Mouse (Mus musculus): Measurements from ENCODE around the gene Bin2. TPM values are rescaled to one million over a fixed set of nuclear protein-coding genes. Genes with fewer than 3 reads are reported as not detected.

Bin2 gene
- total and polyA plus RNA-seq, 3 experiments = 51.4 to 89.9 (median 64.8) TPM

GRCm38 (mm10) chr15:100655201-100655600 lies 14.2 kb downstream of the Bin2 start:
- Histone ChIP-seq H3K36me3 (replicated peaks in 1 of 2; ENCODE audit: control insufficient read depth in 1 of 2, insufficient read depth in 1 of 2, low read length in 1 of 2) (peaks cover 84 to 88% of the 10 kb centered on the region in 2 experiments), H3K9me3 (replicated peaks; ENCODE audit: low read length) (no peaks in the 10 kb centered on the region), H3K79me2 (replicated peaks; ENCODE audit: control insufficient read depth, extremely low read depth, insufficient read depth, poor library complexity, severe bottlenecking) (no peaks in the 10 kb centered on the region), H3K4me3 (replicated peaks in 1 of 3; ENCODE audit: low read depth in 2 of 3, low read length in 2 of 3, poor library complexity in 1 of 3) (no peak overlapping the region), H3K27me3 (replicated peaks) (no peaks in the 10 kb centered on the region), H3K9ac (ENCODE audit: insufficient read depth, low read depth) (no peak overlapping the region), H3K27ac (ENCODE audit: insufficient read depth, low read depth) (no peak overlapping the region), H3K4me2 (ENCODE audit: insufficient read depth, low read depth, poor library complexity, severe bottlenecking) (no peak overlapping the region), H3K4me1 (ENCODE audit: control insufficient read depth in 1 of 2, insufficient read depth in 2 of 2) (peaks cover 0 to 2% of the 10 kb centered on the region in 2 experiments; a peak in 2 of 4 replicates)
- in situ Hi-C loops (cut with MboI; ENCODE audit: low pct_ligation_motif_present, low pct_unique_long_range_greater_than_20kb, low sequenced_read_pairs) (no loop called here), dilution Hi-C loops (cut with MboI; ENCODE audit: extremely low pct_ligation_motif_present, extremely low pct_unique_long_range_greater_than_20kb, low sequenced_read_pairs) (no loop called here)
- DNase-seq (ENCODE audit: extremely low read depth) = no peak
- no peak for TF ChIP-seq E2F4 (IDR thresholded peaks at IDR 0.05; ENCODE audit: insufficient replicate concordance, low read depth, low read length)
- TF ChIP-seq CHD1 (IDR thresholded peaks at IDR 0.05; ENCODE audit: low read depth, low read length) = no peak
- no peak for TF ChIP-seq MEF2A (IDR thresholded peaks at IDR 0.05; ENCODE audit: borderline replicate concordance, low read depth, low read length)
- TF ChIP-seq GABPA (IDR thresholded peaks at IDR 0.05; ENCODE audit: insufficient replicate concordance, low read depth, low read length) = no peak
- TF ChIP-seq MYC (IDR thresholded peaks at IDR 0.05; ENCODE audit: low read depth, low read length) = no peak
- TF ChIP-seq SIN3A (IDR thresholded peaks at IDR 0.05; ENCODE audit: low read length) = no peak
- TF ChIP-seq CTCF (conservative IDR thresholded peaks at IDR 0.05 in 1 of 2, IDR thresholded peaks at IDR 0.05 in 1 of 2; ENCODE audit: low read depth in 2 of 2, low read length in 2 of 2) = no peak
- no peak for TF ChIP-seq TCF12 (IDR thresholded peaks at IDR 0.05; ENCODE audit: low read depth, low read length)
- TF ChIP-seq EP300 (IDR thresholded peaks at IDR 0.05; ENCODE audit: low read length) = no peak
- TF ChIP-seq NELFE (IDR thresholded peaks at IDR 0.05; ENCODE audit: low read depth, low read length) = no peak
- TF ChIP-seq UBTF (IDR thresholded peaks at IDR 0.05; ENCODE audit: low read depth, low read length) = no peak
- TF ChIP-seq ZKSCAN1 (IDR thresholded peaks at IDR 0.05; ENCODE audit: borderline replicate concordance, low read depth, low read length) = no peak
- TF ChIP-seq POLR2AphosphoS2 (IDR thresholded peaks at IDR 0.05; ENCODE audit: low read depth, low read length) = no peak
- no peak for TF ChIP-seq MAX (IDR thresholded peaks at IDR 0.05; ENCODE audit: low read length)
- TF ChIP-seq USF1 (IDR thresholded peaks at IDR 0.05; ENCODE audit: low read depth, low read length) = no peak
- TF ChIP-seq PAX5 (IDR thresholded peaks at IDR 0.05; ENCODE audit: low read length) = no peak
- TF ChIP-seq IRF4 (IDR thresholded peaks at IDR 0.05; ENCODE audit: low read depth, low read length) = no peak
- no peak for TF ChIP-seq CHD2 (IDR thresholded peaks at IDR 0.05; ENCODE audit: low read length)
- TF ChIP-seq NRF1 (IDR thresholded peaks at IDR 0.05; ENCODE audit: low read depth, low read length) = no peak

- H3K9me3 ChIP-seq (replicated peaks; ENCODE audit: low read length) = no peaks in the 10 kb centered on the region
- H3K27ac ChIP-seq (ENCODE audit: insufficient read depth, low read depth) = no peak overlapping the region
- in situ Hi-C loops (cut with MboI; ENCODE audit: low pct_ligation_motif_present, low pct_unique_long_range_greater_than_20kb, low sequenced_read_pairs) (no loop called here), dilution Hi-C loops (cut with MboI; ENCODE audit: extremely low pct_ligation_motif_present, extremely low pct_unique_long_range_greater_than_20kb, low sequenced_read_pairs) (no loop called here)
- no peak for DNase-seq (ENCODE audit: extremely low read depth)
- H3K9ac ChIP-seq (ENCODE audit: insufficient read depth, low read depth) = no peak overlapping the region
- peaks cover 86 to 88% of the 10 kb centered on the region in 2 experiments for H3K36me3 ChIP-seq (replicated peaks in 1 of 2; ENCODE audit: control insufficient read depth in 1 of 2, insufficient read depth in 1 of 2, low read length in 1 of 2)
- no peaks in the 10 kb centered on the region for H3K79me2 ChIP-seq (replicated peaks; ENCODE audit: control insufficient read depth, extremely low read depth, insufficient read depth, poor library complexity, severe bottlenecking)
- no peak overlapping the region for H3K4me3 ChIP-seq (replicated peaks in 1 of 3; ENCODE audit: low read depth in 2 of 3, low read length in 2 of 3, poor library complexity in 1 of 3)
- TF ChIP-seq ZMIZ1 (IDR thresholded peaks at IDR 0.05; ENCODE audit: low read depth, low read length) (no peak), RAD21 (IDR thresholded peaks at IDR 0.05; ENCODE audit: low read depth, low read length) (no peak), ZNF384 (IDR thresholded peaks at IDR 0.05; ENCODE audit: low read depth, low read length) (no peak), BHLHE40 (IDR thresholded peaks at IDR 0.05; ENCODE audit: low read depth, low read length) (no peak), RCOR1 (conservative IDR thresholded peaks at IDR 0.05; ENCODE audit: low read depth, low read length) (no peak), EP300 (IDR thresholded peaks at IDR 0.05; ENCODE audit: low read length) (no peak), POLR2AphosphoS2 (IDR thresholded peaks at IDR 0.05; ENCODE audit: low read depth, low read length) (no peak), NELFE (IDR thresholded peaks at IDR 0.05; ENCODE audit: low read depth, low read length) (no peak), MAZ (IDR thresholded peaks at IDR 0.05; ENCODE audit: low read depth, low read length) (no peak), IRF4 (IDR thresholded peaks at IDR 0.05; ENCODE audit: low read depth, low read length) (no peak), ZKSCAN1 (IDR thresholded peaks at IDR 0.05; ENCODE audit: borderline replicate concordance, low read depth, low read length) (no peak), POLR2A (IDR thresholded peaks at IDR 0.05; ENCODE audit: low read depth, low read length) (no peak), CHD2 (IDR thresholded peaks at IDR 0.05; ENCODE audit: low read length) (no peak), GABPA (IDR thresholded peaks at IDR 0.05; ENCODE audit: insufficient replicate concordance, low read depth, low read length) (no peak), USF2 (conservative IDR thresholded peaks at IDR 0.05; ENCODE audit: low read depth, low read length) (no peak), MAFK (IDR thresholded peaks at IDR 0.05; ENCODE audit: insufficient replicate concordance, low read length) (no peak), MEF2A (IDR thresholded peaks at IDR 0.05; ENCODE audit: borderline replicate concordance, low read depth, low read length) (no peak)
- no peaks in the 10 kb centered on the region for H3K4me1 ChIP-seq (ENCODE audit: control insufficient read depth in 1 of 2, insufficient read depth in 2 of 2)
- no peak overlapping the region for H3K4me2 ChIP-seq (ENCODE audit: insufficient read depth, low read depth, poor library complexity, severe bottlenecking)
- no peaks in the 10 kb centered on the region for H3K27me3 ChIP-seq (replicated peaks)
Observed at GRCm38 (mm10) chr15:100654271-100654670, 15.1 kb downstream of the Bin2 start.

All from CH12.LX (cell line).